Mouse (Mus musculus) forebrain, embryonic 15.5 days (tissue): ENCODE results near the gene Hist2h3c1. TPM values are rescaled to one million over a fixed set of nuclear protein-coding genes. Genes with fewer than 3 reads are reported as not detected.
"Not testable (repeated sequence)": the region's sequence is repeated elsewhere in the genome, so short reads cannot be mapped to it uniquely, and the experiment has no call there.

Experiments
- ATAC-seq: fragments of 200-750 bp; cut with Nextera tagmentation; replicated peaks from 2 replicates; pipeline ENCODE4 v1.8.0; 2017; ENCODE audit warnings: mild to moderate bottlenecking, moderate TSS enrichment, moderate library complexity
- H3K27ac ChIP-seq: fragments of 300-500 bp; sonication (generic); replicated peaks from 2 replicates; pipeline ENCODE4 v1.5.1; 2015; ENCODE audit warnings: mild to moderate bottlenecking, inconsistent platforms
- H3K27me3 ChIP-seq: fragments of 300-500 bp; sonication (generic); 2 replicates; pipeline ENCODE4 v1.6.1; 2015; ENCODE audit warnings: inconsistent platforms
- H3K36me3 ChIP-seq: fragments of 300-500 bp; sonication (generic); 2 replicates; pipeline ENCODE4 v1.6.1; 2015; ENCODE audit warnings: mild to moderate bottlenecking, inconsistent platforms
- H3K4me1 ChIP-seq: fragments of 300-500 bp; sonication (generic); 2 replicates; pipeline ENCODE4 v1.6.1; 2015; ENCODE audit warnings: inconsistent platforms
- H3K4me2 ChIP-seq: fragments of 300-500 bp; sonication (generic); replicated peaks from 2 replicates; pipeline ENCODE4 v1.6.1; 2015; ENCODE audit warnings: mild to moderate bottlenecking, inconsistent platforms
- H3K4me3 ChIP-seq: fragments of 300-500 bp; sonication (generic); 2 replicates; pipeline ENCODE4 v1.5.1; 2015; ENCODE audit warnings: mild to moderate bottlenecking, inconsistent platforms
- H3K9ac ChIP-seq: fragments of 300-500 bp; sonication (generic); replicated peaks from 2 replicates; pipeline ENCODE4 v1.6.1; 2015; ENCODE audit warnings: mild to moderate bottlenecking, inconsistent platforms
- H3K9me3 ChIP-seq: fragments of 300-500 bp; sonication (generic); 2 replicates; pipeline ENCODE4 v1.6.1; 2016; ENCODE audit warnings: inconsistent platforms
- WGBS: fragments of 180-500 bp; shearing (Covaris S2); methylation state at CpG from one replicate; pipeline ENCODE4 v1.1.7; 2015; ENCODE audit warnings: mixed read lengths; 5-methylcytosine and 5-hydroxymethylcytosine counted together
- polyA plus RNA-seq: library from polyadenylated mRNA; unstranded; fragments of >200 nt; fragmentation: Nextera tagmentation; extraction: Ambion mirVana; gene quantifications from 2 replicates; pipeline ENCODE4 v1.2.1, GENCODE M21; 2015

The Hist2h3c1 gene
- 0.62 TPM in 1 of 2 replicates, not detected in the other for polyA plus RNA-seq

GRCm38 (mm10) chr3:96246427-96246856 lies at the start of gene Hist2h3c1:
Gene Hist2h3c1 (plus strand): TSS chr3:96246685.
- H3K9me3 ChIP-seq, H3K27me3 ChIP-seq, H3K36me3 ChIP-seq: not testable (repeated sequence)
- ATAC-seq, result peak; percentile 90
- Histone ChIP-seq H3K4me2 (peak within 1 kb of the TSS; percentile 40), H3K27ac (peak within 1 kb of the TSS; percentile 71), H3K4me3 (peak within 1 kb of the TSS; percentile 38), H3K9ac (peak within 1 kb of the TSS; percentile 40), H3K4me1 (peaks cover 25% of the 10 kb centered on the region)
- no CpG with 5 or more reads among the region's 47 CpGs for WGBS

- peak overlapping the region; percentile 93 for H3K9ac ChIP-seq
- ATAC-seq, result peak; percentile 96
- no peaks in the 10 kb centered on the region for H3K27me3 ChIP-seq
- H3K9me3 ChIP-seq, result no peaks in the 10 kb centered on the region
- peak overlapping the region; percentile 97 for H3K4me2 ChIP-seq
- H3K27ac ChIP-seq, result peak overlapping the region; percentile 98
- peaks cover 17% of the 10 kb centered on the region for H3K4me1 ChIP-seq
- H3K36me3 ChIP-seq, result peaks cover 8% of the 10 kb centered on the region
- H3K4me3 ChIP-seq, result peak overlapping the region; percentile 87
- under 1% methylated on average over 50 of the region's 50 CpGs for WGBS
These were observed 49.2 kb upstream of the Hist2h3c1 start for GRCm38 (mm10) chr3:96197129-96197749.

- H3K4me3 ChIP-seq, result peak overlapping the region; percentile 87
- ATAC-seq, result peak; percentile 34
- peak overlapping the region; percentile 25; the same call in 1 of the 2 replicates for H3K9ac ChIP-seq
- peak overlapping the region; percentile 7; the same call in 1 of the 2 replicates for H3K27ac ChIP-seq
- whole genome bisulfite sequencing, result 1% methylated on average over 6 of the region's 6 CpGs
- peaks cover 4% of the 10 kb centered on the region for H3K36me3 ChIP-seq
- no peaks in the 10 kb centered on the region for H3K9me3 ChIP-seq
- H3K4me2 ChIP-seq, result peak overlapping the region; percentile 97
- H3K27me3 ChIP-seq, result no peaks in the 10 kb centered on the region
- peaks cover 17% of the 10 kb centered on the region for H3K4me1 ChIP-seq
These were observed 48.3 kb upstream of the Hist2h3c1 start for GRCm38 (mm10) chr3:96198181-96198580.

GRCm38 (mm10) chr3:96198601-96199251 lies 47.8 kb upstream of the Hist2h3c1 start:
- H3K9me3 ChIP-seq, H3K27ac ChIP-seq, ATAC-seq, H3K36me3 ChIP-seq, H3K4me3 ChIP-seq, H3K9ac ChIP-seq, H3K27me3 ChIP-seq: not testable (repeated sequence)
- Histone ChIP-seq H3K4me1 (peaks cover 17% of the 10 kb centered on the region), H3K4me2 (peak overlapping the region; percentile 97)
- WGBS, result 27% methylated on average over 8 of the region's 8 CpGs

- H3K27ac ChIP-seq, result no peak overlapping the region
- WGBS, result 70% methylated on average over 2 of the region's 2 CpGs
- H3K4me1 ChIP-seq, result peaks cover 17% of the 10 kb centered on the region
- no peak overlapping the region for H3K4me3 ChIP-seq
- peaks cover 4% of the 10 kb centered on the region for H3K36me3 ChIP-seq
- H3K4me2 ChIP-seq, result no peak overlapping the region
- no peaks in the 10 kb centered on the region for H3K27me3 ChIP-seq
- H3K9me3 ChIP-seq, result no peaks in the 10 kb centered on the region
- no peak overlapping the region for H3K9ac ChIP-seq
- ATAC-seq, result no peak
These were observed 46.8 kb upstream of the Hist2h3c1 start for GRCm38 (mm10) chr3:96199731-96200130.

DNA sequence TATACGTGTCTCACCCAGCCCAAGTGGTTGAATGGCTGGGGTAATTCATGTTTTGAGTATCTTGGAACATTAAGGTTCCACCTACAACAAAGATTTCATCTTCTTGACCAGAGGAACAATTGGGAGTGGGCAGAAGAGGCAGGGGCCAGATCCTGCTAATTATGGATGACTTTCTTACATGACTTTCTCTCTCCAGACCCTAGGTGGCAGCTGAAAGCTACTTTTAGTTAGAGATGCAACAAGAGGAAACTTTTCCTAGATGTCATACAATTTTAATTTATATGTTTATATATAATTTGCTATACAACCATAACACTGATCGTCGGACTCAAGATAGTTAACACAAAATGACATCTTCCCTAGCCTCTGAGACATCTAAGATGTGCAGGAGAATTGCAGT lies 38.7 kb upstream of the Hist2h3c1 start:
- H3K36me3 ChIP-seq, result no peaks in the 10 kb centered on the region
- 85% methylated on average over 3 of the region's 3 CpGs for WGBS
- H3K4me3 ChIP-seq, result no peak overlapping the region
- ATAC-seq, result no peak
- H3K9ac ChIP-seq, result no peak overlapping the region
- H3K27ac ChIP-seq, result no peak overlapping the region
- H3K4me2 ChIP-seq, result no peak overlapping the region
- 0 out of 2 replicates have a peak, but pooled peaks cover 2% of the 10 kb centered on the region for H3K27me3 ChIP-seq
- H3K4me1 ChIP-seq, result no peaks in the 10 kb centered on the region
- H3K9me3 ChIP-seq, result no peaks in the 10 kb centered on the region

- WGBS, result 28% methylated on average over 15 of the region's 15 CpGs
These were observed 37.2 kb upstream of the Hist2h3c1 start for GRCm38 (mm10) chr3:96209242-96209641.

DNA sequence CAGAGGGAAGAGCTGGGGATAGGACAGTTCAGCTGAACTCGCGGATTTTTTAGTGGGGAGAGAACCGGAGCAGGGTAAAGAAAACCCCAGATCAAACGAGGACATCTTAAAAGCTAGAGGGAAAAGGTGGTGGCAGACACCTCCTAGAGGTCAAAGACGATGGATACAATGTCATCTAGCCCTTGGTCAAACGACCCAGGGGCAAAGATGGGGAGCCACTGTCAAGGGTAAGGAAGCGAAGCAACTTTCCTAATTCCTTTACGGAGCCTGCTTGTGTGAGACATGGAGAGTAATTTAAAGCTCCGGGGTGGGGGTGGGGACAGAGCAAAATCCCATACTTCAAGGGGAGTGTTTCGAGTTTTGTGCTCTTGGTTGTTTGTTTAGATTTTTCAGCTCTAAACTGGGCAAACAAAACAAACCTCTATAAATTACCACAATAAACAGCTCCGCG lies 27.3 kb upstream of the Hist2h3c1 start:
- Histone ChIP-seq H3K9me3 (no peaks in the 10 kb centered on the region), H3K9ac (peak overlapping the region; percentile 62), H3K36me3 (no peaks in the 10 kb centered on the region), H3K4me3 (peak overlapping the region; percentile 48), H3K27ac (peak overlapping the region; percentile 98), H3K4me2 (peak overlapping the region; percentile 89), H3K27me3 (no peaks in the 10 kb centered on the region), H3K4me1 (peaks cover 41% of the 10 kb centered on the region)
- WGBS, result 0% methylated on average over 12 of the region's 12 CpGs
- peak; percentile 30 for ATAC-seq

More at GRCm38 (mm10) chr3:96209242-96209641, 37.2 kb upstream of the Hist2h3c1 start:
- Histone ChIP-seq H3K9me3 (no peaks in the 10 kb centered on the region), H3K4me1 (no peaks in the 10 kb centered on the region), H3K27ac (no peak overlapping the region), H3K36me3 (no peaks in the 10 kb centered on the region), H3K27me3 (0 out of 2 replicates have a peak, but pooled peaks cover 2% of the 10 kb centered on the region), H3K4me2 (no peak overlapping the region), H3K9ac (no peak overlapping the region), H3K4me3 (no peak overlapping the region)
- no peak for ATAC-seq

GRCm38 (mm10) chr3:96219661-96220130 lies 26.8 kb upstream of the Hist2h3c1 start, which contains the start of the genes Bola1 and Hist2h2ab:
Gene Bola1 (minus strand): TSS chr3:96219709.
Gene Hist2h2ab (plus strand): TSS chr3:96219865.
- peak within 1 kb of the TSS; percentile 48 for H3K4me3 ChIP-seq
- ATAC-seq, result peak; percentile 89
- H3K9me3 ChIP-seq, result no peaks in the 10 kb centered on the region
- under 1% methylated on average over 37 of the region's 37 CpGs for WGBS
- H3K27ac ChIP-seq, result peak within 1 kb of the TSS; percentile 98
- H3K4me2 ChIP-seq, result peak within 1 kb of the TSS; percentile 89
- peaks cover 43% of the 10 kb centered on the region for H3K4me1 ChIP-seq
- peak within 1 kb of the TSS; percentile 67 for H3K9ac ChIP-seq
- H3K27me3 ChIP-seq, result no peaks in the 10 kb centered on the region
- no peaks in the 10 kb centered on the region for H3K36me3 ChIP-seq

- Histone ChIP-seq H3K4me3 (peak overlapping the region; percentile 48), H3K4me1 (peaks cover 43% of the 10 kb centered on the region), H3K4me2 (peak overlapping the region; percentile 89), H3K9ac (peak overlapping the region; percentile 67), H3K27ac (peak overlapping the region; percentile 98)
- ATAC-seq, H3K27me3 ChIP-seq, H3K36me3 ChIP-seq, H3K9me3 ChIP-seq: not testable (repeated sequence)
- WGBS, result under 1% methylated on average over 37 of the region's 47 CpGs
These were observed 26.2 kb upstream of the Hist2h3c1 start for GRCm38 (mm10) chr3:96220131-96220764.

DNA sequence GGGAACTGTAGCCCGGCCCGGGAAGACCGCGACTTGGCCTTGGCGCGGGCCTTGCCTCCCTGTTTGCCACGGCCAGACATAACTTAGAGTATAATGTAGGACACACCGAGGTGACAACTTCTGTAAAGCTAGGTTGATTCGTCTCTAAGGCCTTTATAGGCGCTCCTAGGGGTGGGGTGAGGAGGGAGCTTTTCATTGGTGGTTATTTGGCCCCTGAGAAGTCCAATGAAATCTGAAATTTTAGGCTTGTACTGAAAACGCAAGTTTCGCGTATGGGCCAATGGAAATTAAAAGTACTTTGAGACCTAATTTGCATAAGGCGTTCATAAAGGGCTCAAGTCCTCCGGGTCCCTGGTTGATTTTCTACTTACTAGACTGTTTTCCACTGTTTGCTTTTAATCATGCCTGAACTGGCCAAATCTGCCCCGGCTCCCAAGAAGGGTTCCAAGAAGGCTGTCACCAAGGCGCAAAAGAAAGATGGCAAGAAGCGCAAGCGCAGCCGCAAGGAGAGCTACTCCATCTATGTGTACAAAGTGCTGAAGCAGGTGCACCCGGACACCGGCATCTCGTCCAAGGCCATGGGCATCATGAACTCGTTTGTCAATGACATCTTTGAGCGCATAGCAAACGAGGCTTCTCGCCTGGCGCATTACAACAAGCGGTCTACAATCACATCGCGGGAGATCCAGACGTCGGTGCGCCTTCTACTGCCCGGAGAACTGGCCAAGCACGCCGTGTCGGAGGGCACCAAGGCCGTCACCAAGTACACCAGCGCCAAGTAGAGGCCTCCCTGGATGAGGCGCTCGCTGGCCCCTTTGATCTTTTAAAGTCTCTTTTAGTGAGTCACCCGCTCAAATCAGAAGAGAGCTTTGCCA lies 25.5 kb upstream of the Hist2h3c1 start, which contains the start of the genes Hist2h2ac and Hist2h2be:
Gene Hist2h2ac, minus strand, starts transcription at position 116 of the 875 bp plus-strand sequence.
Gene Hist2h2be, plus strand, starts transcription at position 355 of the 875 bp plus-strand sequence.
- Histone ChIP-seq H3K4me3 (peak within 1 kb of the TSS; percentile 48), H3K4me2 (peak within 1 kb of the TSS; percentile 89), H3K9me3 (no peaks in the 10 kb centered on the region), H3K36me3 (no peaks in the 10 kb centered on the region), H3K9ac (peak within 1 kb of the TSS; percentile 67), H3K27ac (peak within 1 kb of the TSS; percentile 98), H3K27me3 (no peaks in the 10 kb centered on the region), H3K4me1 (peaks cover 50% of the 10 kb centered on the region)
- ATAC-seq, result peak; percentile 90
- WGBS, result under 1% methylated on average over 43 of the region's 43 CpGs
